Mouse (Mus musculus): ENCODE data around the gene Dnajb11. TPM values are rescaled to one million over a fixed set of nuclear protein-coding genes. Genes with fewer than 3 reads are reported as not detected.

Gene Dnajb11
- polyA plus RNA-seq, 1 experiment from 2014 or later, result 100 TPM

GRCm38 (mm10) chr16:22845481-22845880 lies 12.2 kb upstream of the Dnajb11 start:
- peaks cover 2% of the 10 kb centered on the region; the same call in 1 of the 2 replicates for H3K4me1 ChIP-seq (ENCODE audit: control insufficient read depth, insufficient read depth, low read length)
- H3K4me3 ChIP-seq (ENCODE audit: low read depth, low read length), result no peak overlapping the region
- no peaks in the 10 kb centered on the region for H3K36me3 ChIP-seq (ENCODE audit: control insufficient read depth, insufficient read depth, low read length)
- no peak for DNase-seq (ENCODE audit: low spot score, missing footprints)
- WGBS, result 85% methylated on average over 4 of the region's 4 CpGs
- no peaks in the 10 kb centered on the region for H3K27me3 ChIP-seq (ENCODE audit: control insufficient read depth, insufficient read depth, low read length)
- H3K27ac ChIP-seq (ENCODE audit: low read depth, low read length), result no peak overlapping the region
- ATAC-seq (ENCODE audit: low FRiP score), result no peak
- no peak overlapping the region for H3K9ac ChIP-seq (ENCODE audit: low read length)
- no peak overlapping the region for H3K4me2 ChIP-seq
- no peaks in the 10 kb centered on the region for H3K9me3 ChIP-seq (ENCODE audit: control insufficient read depth, low read length)

DNA sequence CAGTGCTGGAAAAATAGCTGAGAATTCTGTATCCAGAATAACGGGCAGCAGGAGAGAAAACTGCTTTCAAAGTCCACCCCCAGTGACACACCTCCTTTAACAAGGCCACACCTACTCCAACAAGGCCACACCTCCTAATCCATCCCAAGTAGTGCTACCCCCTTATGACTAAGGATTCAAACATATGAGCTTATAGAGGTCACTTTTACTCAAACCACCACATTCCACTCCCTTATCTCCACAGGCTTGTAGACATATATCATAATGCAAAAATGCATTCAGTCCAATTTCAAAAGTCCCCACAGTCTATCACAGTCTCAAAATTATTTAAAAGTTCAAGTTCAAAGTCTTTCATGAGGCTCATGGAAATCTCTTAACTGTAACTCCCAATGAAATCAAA lies 10.0 kb upstream of the Dnajb11 start:
- Histone ChIP-seq H3K4me2 (no peak overlapping the region), H3K27me3 (ENCODE audit: control insufficient read depth, insufficient read depth, low read length) (no peaks in the 10 kb centered on the region), H3K36me3 (ENCODE audit: control insufficient read depth, insufficient read depth, low read length) (no peaks in the 10 kb centered on the region), H3K9me3 (ENCODE audit: control insufficient read depth, low read length) (no peaks in the 10 kb centered on the region), H3K9ac (ENCODE audit: low read length) (no peak overlapping the region), H3K27ac (ENCODE audit: low read depth, low read length) (no peak overlapping the region), H3K4me3 (ENCODE audit: low read depth, low read length) (no peak overlapping the region), H3K4me1 (ENCODE audit: control insufficient read depth, insufficient read depth, low read length) (peaks cover 2% of the 10 kb centered on the region; the same call in 1 of the 2 replicates)
- DNase-seq (ENCODE audit: low spot score, missing footprints), result no peak
- ATAC-seq (ENCODE audit: low FRiP score), result no peak
- 82% methylated on average over 1 of the region's 1 CpGs for WGBS

DNA sequence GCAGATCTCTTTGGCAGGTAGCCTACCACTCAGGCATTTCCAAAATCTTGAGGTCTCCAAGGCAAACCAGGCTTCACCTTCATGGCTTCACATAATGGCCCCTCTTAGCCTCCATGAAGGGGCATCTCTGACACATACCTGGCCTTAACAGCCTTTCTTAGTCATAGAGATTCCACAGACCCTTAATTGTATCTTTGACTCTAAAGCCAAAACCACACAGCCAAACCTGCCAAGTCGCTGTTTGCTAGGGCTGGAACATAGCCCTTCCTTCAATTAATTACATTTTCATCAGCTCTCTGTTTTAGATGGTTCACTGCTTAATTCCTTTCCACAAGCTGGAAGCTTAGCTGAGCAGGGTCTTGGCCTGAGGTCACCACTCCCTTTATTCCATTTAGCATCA lies 9.3 kb upstream of the Dnajb11 start:
- WGBS, result 97% methylated on average over 1 of the region's 1 CpGs
- Histone ChIP-seq H3K9me3 (ENCODE audit: control insufficient read depth, low read length) (no peaks in the 10 kb centered on the region), H3K27me3 (ENCODE audit: control insufficient read depth, insufficient read depth, low read length) (no peaks in the 10 kb centered on the region), H3K27ac (ENCODE audit: low read depth, low read length) (no peak overlapping the region), H3K4me2 (no peak overlapping the region), H3K4me3 (ENCODE audit: low read depth, low read length) (no peak overlapping the region), H3K36me3 (ENCODE audit: control insufficient read depth, insufficient read depth, low read length) (no peaks in the 10 kb centered on the region), H3K4me1 (ENCODE audit: control insufficient read depth, insufficient read depth, low read length) (peaks cover 2% of the 10 kb centered on the region; the same call in 1 of the 2 replicates), H3K9ac (ENCODE audit: low read length) (no peak overlapping the region)
- ATAC-seq (ENCODE audit: low FRiP score) (no peak), DNase-seq (ENCODE audit: low spot score, missing footprints) (no peak)

DNA sequence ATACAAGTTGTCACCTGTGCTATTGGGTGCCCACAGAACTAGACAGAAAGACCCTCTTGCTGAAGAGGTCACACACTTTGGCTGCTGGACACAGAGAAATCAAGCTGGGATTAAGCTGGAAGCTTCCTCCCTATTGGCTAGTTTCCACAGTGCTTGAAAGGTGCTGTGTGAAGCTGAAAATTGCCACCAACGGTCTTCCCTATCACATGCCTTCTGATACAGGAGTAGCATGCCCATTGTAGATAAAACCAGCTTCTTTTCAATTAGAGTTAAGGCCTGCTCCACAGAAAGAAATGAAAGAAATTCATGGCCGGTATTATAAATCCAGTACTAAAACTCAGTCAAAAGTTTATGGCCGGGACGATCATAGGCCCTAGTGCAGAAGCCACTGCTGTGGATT lies 4.9 kb upstream of the Dnajb11 start:
- Histone ChIP-seq H3K4me1 (ENCODE audit: control insufficient read depth, insufficient read depth, low read length) (peaks cover 6% of the 10 kb centered on the region), H3K36me3 (ENCODE audit: control insufficient read depth, insufficient read depth, low read length) (no peaks in the 10 kb centered on the region), H3K27ac (ENCODE audit: low read depth, low read length) (no peak overlapping the region), H3K9ac (ENCODE audit: low read length) (no peak overlapping the region), H3K4me2 (no peak overlapping the region), H3K4me3 (ENCODE audit: low read depth, low read length) (no peak overlapping the region), H3K27me3 (ENCODE audit: control insufficient read depth, insufficient read depth, low read length) (no peaks in the 10 kb centered on the region), H3K9me3 (ENCODE audit: control insufficient read depth, low read length) (no peaks in the 10 kb centered on the region)
- DNase-seq (ENCODE audit: low spot score, missing footprints), result no peak
- WGBS, result 94% methylated on average over 4 of the region's 4 CpGs
- ATAC-seq (ENCODE audit: low FRiP score), result no peak

DNA sequence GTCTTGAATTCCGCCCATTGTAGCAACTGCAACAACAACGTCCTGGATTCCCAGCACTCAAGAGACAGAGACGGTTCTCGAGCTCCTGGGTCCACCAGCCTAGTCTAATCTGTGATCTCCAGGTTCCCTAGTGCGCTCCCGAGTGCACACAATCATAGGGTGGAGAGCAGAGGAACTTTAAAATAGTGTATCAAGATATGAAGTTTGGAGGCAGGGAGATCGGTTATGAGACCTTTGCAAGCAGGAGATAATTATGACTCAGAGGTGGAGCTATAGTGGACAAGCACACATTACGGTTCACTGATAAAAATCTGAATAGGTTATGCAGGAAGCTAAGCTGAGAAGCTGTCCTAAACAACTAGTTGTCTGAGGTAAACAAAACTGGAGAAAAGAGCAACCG lies 872 bp upstream of the Dnajb11 start:
- WGBS, result 18% methylated on average over 9 of the region's 9 CpGs
- H3K27ac ChIP-seq (ENCODE audit: low read depth, low read length), result no peak overlapping the region
- H3K4me2 ChIP-seq, result peak overlapping the region; percentile 87
- no peaks in the 10 kb centered on the region for H3K9me3 ChIP-seq (ENCODE audit: control insufficient read depth, low read length)
- no peaks in the 10 kb centered on the region; the same call in 1 of the 2 replicates for H3K27me3 ChIP-seq (ENCODE audit: control insufficient read depth, insufficient read depth, low read length)
- no peak for DNase-seq (ENCODE audit: low spot score, missing footprints)
- peak overlapping the region; percentile 91 for H3K4me3 ChIP-seq (ENCODE audit: low read depth, low read length)
- ATAC-seq (ENCODE audit: low FRiP score), result no peak
- peaks cover 12% of the 10 kb centered on the region for H3K4me1 ChIP-seq (ENCODE audit: control insufficient read depth, insufficient read depth, low read length)
- H3K9ac ChIP-seq (ENCODE audit: low read length), result peak overlapping the region; percentile 61
- no peaks in the 10 kb centered on the region for H3K36me3 ChIP-seq (ENCODE audit: control insufficient read depth, insufficient read depth, low read length)

DNA sequence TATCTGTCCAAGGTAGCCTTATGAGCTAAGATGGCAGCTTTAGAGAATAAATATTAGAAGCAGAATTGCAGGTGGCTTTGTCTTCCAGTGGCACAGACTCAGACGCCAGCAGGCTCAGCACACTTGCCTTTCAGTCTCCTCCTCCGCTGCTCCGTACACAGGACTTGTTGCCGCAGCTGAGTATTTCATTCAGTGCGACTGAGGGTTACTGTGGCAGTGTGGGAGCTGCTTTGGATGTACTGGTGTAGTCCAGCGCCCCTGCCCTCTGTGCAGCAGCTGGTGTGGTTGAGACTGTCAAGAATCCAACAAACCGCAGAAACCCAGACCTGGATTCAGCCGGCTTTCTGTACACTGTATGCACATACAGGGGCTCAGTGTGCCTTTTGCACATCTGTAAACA lies 14.8 kb downstream of the Dnajb11 start:
- H3K27ac ChIP-seq (ENCODE audit: low read depth, low read length), result no peak overlapping the region
- H3K9ac ChIP-seq (ENCODE audit: low read length), result no peak overlapping the region
- no peak overlapping the region for H3K4me3 ChIP-seq (ENCODE audit: low read depth, low read length)
- ATAC-seq (ENCODE audit: low FRiP score) (no peak), DNase-seq (ENCODE audit: low spot score, missing footprints) (peak; percentile 66)
- peaks cover 24% of the 10 kb centered on the region for H3K36me3 ChIP-seq (ENCODE audit: control insufficient read depth, insufficient read depth, low read length)
- 91% methylated on average over 8 of the region's 8 CpGs for WGBS
- H3K9me3 ChIP-seq (ENCODE audit: control insufficient read depth, low read length), result no peaks in the 10 kb centered on the region
- H3K27me3 ChIP-seq (ENCODE audit: control insufficient read depth, insufficient read depth, low read length), result no peaks in the 10 kb centered on the region
- no peaks in the 10 kb centered on the region for H3K4me1 ChIP-seq (ENCODE audit: control insufficient read depth, insufficient read depth, low read length)
- no peak overlapping the region for H3K4me2 ChIP-seq

- ATAC-seq (ENCODE audit: low FRiP score) (no peak), DNase-seq (ENCODE audit: low spot score, missing footprints) (peak; percentile 51)
- H3K4me1 ChIP-seq (ENCODE audit: control insufficient read depth, insufficient read depth, low read length), result no peaks in the 10 kb centered on the region
- no peak overlapping the region for H3K27ac ChIP-seq (ENCODE audit: low read depth, low read length)
- no peak overlapping the region for H3K9ac ChIP-seq (ENCODE audit: low read length)
- no peaks in the 10 kb centered on the region for H3K27me3 ChIP-seq (ENCODE audit: control insufficient read depth, insufficient read depth, low read length)
- H3K9me3 ChIP-seq (ENCODE audit: control insufficient read depth, low read length), result no peaks in the 10 kb centered on the region
- H3K36me3 ChIP-seq (ENCODE audit: control insufficient read depth, insufficient read depth, low read length), result peaks cover 24% of the 10 kb centered on the region
- H3K4me2 ChIP-seq, result no peak overlapping the region
- WGBS, result 86% methylated on average over 4 of the region's 4 CpGs
- no peak overlapping the region for H3K4me3 ChIP-seq (ENCODE audit: low read depth, low read length)
These were observed 15.7 kb downstream of the Dnajb11 start for GRCm38 (mm10) chr16:22873369-22873768.

GRCm38 (mm10) chr16:22876218-22877043 lies 18.8 kb downstream of the Dnajb11 start:
- DNase-seq (ENCODE audit: low spot score, missing footprints) (peak; percentile 93), ATAC-seq (ENCODE audit: low FRiP score) (no peak)
- Histone ChIP-seq H3K9ac (ENCODE audit: low read length) (no peak overlapping the region), H3K9me3 (ENCODE audit: control insufficient read depth, low read length) (no peaks in the 10 kb centered on the region), H3K27ac (ENCODE audit: low read depth, low read length) (no peak overlapping the region), H3K27me3 (ENCODE audit: control insufficient read depth, insufficient read depth, low read length) (no peaks in the 10 kb centered on the region), H3K4me1 (ENCODE audit: control insufficient read depth, insufficient read depth, low read length) (peaks cover 7% of the 10 kb centered on the region), H3K36me3 (ENCODE audit: control insufficient read depth, insufficient read depth, low read length) (peaks cover 3% of the 10 kb centered on the region; the same call in 1 of the 2 replicates), H3K4me3 (ENCODE audit: low read depth, low read length) (no peak overlapping the region), H3K4me2 (no peak overlapping the region)
- WGBS, result 59% methylated on average over 9 of the region's 9 CpGs

- Histone ChIP-seq H3K4me2 (no peak overlapping the region), H3K9ac (ENCODE audit: low read length) (no peak overlapping the region), H3K4me3 (ENCODE audit: low read depth, low read length) (no peak overlapping the region), H3K9me3 (ENCODE audit: control insufficient read depth, low read length) (no peaks in the 10 kb centered on the region), H3K4me1 (ENCODE audit: control insufficient read depth, insufficient read depth, low read length) (peaks cover 7% of the 10 kb centered on the region), H3K27ac (ENCODE audit: low read depth, low read length) (no peak overlapping the region), H3K36me3 (ENCODE audit: control insufficient read depth, insufficient read depth, low read length) (no peaks in the 10 kb centered on the region), H3K27me3 (ENCODE audit: control insufficient read depth, insufficient read depth, low read length) (no peaks in the 10 kb centered on the region)
- 82% methylated on average over 11 of the region's 11 CpGs for WGBS
- no peak for DNase-seq (ENCODE audit: low spot score, missing footprints)
- no peak for ATAC-seq (ENCODE audit: low FRiP score)
These were observed 20.2 kb downstream of the Dnajb11 start for GRCm38 (mm10) chr16:22877660-22878390.
